Mouse (Mus musculus) lung, adult 2 months (tissue): ENCODE results near the gene Qdpr.

Source experiments
- CTCF ChIP-seq: fragments of 200-500 bp; IDR thresholded peaks from 2 replicates; pipeline ENCODE4 v1.5.1; 2011; ENCODE audit warnings: mild to moderate bottlenecking, low read length, control low read depth; ENCODE audit not compliant: insufficient read depth
- POLR2A ChIP-seq: fragments of 200-500 bp; IDR thresholded peaks from 2 replicates; pipeline ENCODE4 v1.6.1; 2011; ENCODE audit warnings: low read depth, mild to moderate bottlenecking, control low read depth, low read length, borderline replicate concordance; ENCODE audit errors: extremely low read depth

- TF ChIP-seq CTCF (no peak), POLR2A (no peak)
Measured at GRCm38 (mm10) chr5:45480066-45480465, 30.0 kb upstream of the Qdpr start.
